Comparison of ENCODE assay signal across 9 mouse cellular contexts in genomic region chr6:48684319-48684718, GRCm38 (mm10). TPM values are rescaled to one million over a fixed set of nuclear protein-coding genes. Genes with fewer than 3 reads are reported as not detected.
DNase-seq lines count a peak whose midpoint lies in the region; ATAC-seq lines count a peak whose summit lies in the region.
"Had no signal": no experiment of that assay in that cellular context is flagged by ENCODE, and none has a peak within 500 bp of the region (broad histone marks: within the 10 kb centered on the region; RNA-seq: fewer than 3 reads in every experiment).

Gene Gimap4, plus strand, starts transcription at chr6:48684549.

- no peaks in the 10 kb centered on the region for H3K9me3 ChIP-seq in heart, embryonic 13.5 days
- H3K9me3 ChIP-seq in liver, embryonic 12.5 days (replicated peaks): no peaks in the 10 kb centered on the region
- H3K9me3 ChIP-seq in midbrain, embryonic 13.5 days: no peaks in the 10 kb centered on the region
- H3K9me3 ChIP-seq: forebrain, embryonic 10.5 days had no signal

- no peak for ATAC-seq in heart, embryonic 13.5 days (ENCODE audit: extremely low read depth, insufficient number of reproducible peaks, low FRiP score, low TSS enrichment)
- no peak for ATAC-seq in liver, embryonic 12.5 days
- no peak for ATAC-seq in midbrain, embryonic 13.5 days

- no peak for DNase-seq in gastrocnemius, postnatal 10 days
- no peak for DNase-seq in gastrocnemius, postnatal 36 days
- peak; percentile 56 for DNase-seq in T-cell, adult 2 months (ENCODE audit: low spot score)
- no peak for DNase-seq in layer of hippocampus, adult 8-10 months (ENCODE audit: low spot score in 2 of 2)
- no peak for DNase-seq in layer of hippocampus, adult 18-20 months (ENCODE audit: low spot score in 2 of 2)

- peak within 1 kb of the TSS; percentile 13; the same call in 1 of the 2 replicates for H3K4me3 ChIP-seq in heart, embryonic 13.5 days
- no peak within 1 kb of the TSS for H3K4me3 ChIP-seq in liver, embryonic 12.5 days
- H3K4me3 ChIP-seq in midbrain, embryonic 13.5 days (replicated peaks): no peak within 1 kb of the TSS
- H3K4me3 ChIP-seq: forebrain, embryonic 10.5 days had no signal

- H3K9ac ChIP-seq in heart, embryonic 13.5 days: no peak within 1 kb of the TSS
- H3K9ac ChIP-seq in liver, embryonic 12.5 days: no peak within 1 kb of the TSS
- no peak within 1 kb of the TSS for H3K9ac ChIP-seq in midbrain, embryonic 13.5 days (replicated peaks)

- no peaks in the 10 kb centered on the region; the same call in 1 of the 2 replicates for H3K36me3 ChIP-seq in heart, embryonic 13.5 days
- peaks cover 5% of the 10 kb centered on the region; the same call in 1 of the 2 replicates for H3K36me3 ChIP-seq in liver, embryonic 12.5 days
- no peaks in the 10 kb centered on the region for H3K36me3 ChIP-seq in midbrain, embryonic 13.5 days
- H3K36me3 ChIP-seq: forebrain, embryonic 10.5 days had no signal

- H3K27ac ChIP-seq in heart, embryonic 13.5 days (replicated peaks): peak within 1 kb of the TSS; percentile 65
- H3K27ac ChIP-seq in liver, embryonic 12.5 days: no peak within 1 kb of the TSS
- no peak within 1 kb of the TSS for H3K27ac ChIP-seq in midbrain, embryonic 13.5 days
- H3K27ac ChIP-seq: forebrain, embryonic 10.5 days had no signal

- H3K4me2 ChIP-seq in heart, embryonic 13.5 days: peak within 1 kb of the TSS; percentile 8
- peak within 1 kb of the TSS; percentile 7; the same call in 1 of the 2 replicates for H3K4me2 ChIP-seq in liver, embryonic 12.5 days
- H3K4me2 ChIP-seq in midbrain, embryonic 13.5 days (replicated peaks): no peak within 1 kb of the TSS

- peaks cover 2% of the 10 kb centered on the region; the same call in 1 of the 2 replicates for H3K4me1 ChIP-seq in heart, embryonic 13.5 days
- H3K4me1 ChIP-seq in liver, embryonic 12.5 days: 0 out of 2 replicates have a peak, but pooled peaks cover 11% of the 10 kb centered on the region
- no peaks in the 10 kb centered on the region for H3K4me1 ChIP-seq in midbrain, embryonic 13.5 days (replicated peaks)
- H3K4me1 ChIP-seq: forebrain, embryonic 10.5 days had no signal

- H3K27me3 ChIP-seq in heart, embryonic 13.5 days (replicated peaks): no peaks in the 10 kb centered on the region
- H3K27me3 ChIP-seq in liver, embryonic 12.5 days (replicated peaks): no peaks in the 10 kb centered on the region
- no peaks in the 10 kb centered on the region for H3K27me3 ChIP-seq in midbrain, embryonic 13.5 days

- intact Hi-C loops in gastrocnemius, postnatal 36 days (cut with DNase I): no loop called here

- 57% methylated on average over 5 of the region's 5 CpGs for WGBS in heart, embryonic 13.5 days
- 42% methylated on average over 5 of the region's 5 CpGs for WGBS in liver, embryonic 12.5 days (ENCODE audit: insufficient replicate concordance)
- WGBS in midbrain, embryonic 13.5 days: 84% methylated on average over 5 of the region's 5 CpGs

RNA-seq across cellular contexts. Expression of gene Gimap4, which starts in this region (rescaled TPM):
- total RNA-seq in gastrocnemius, postnatal 10 days (2021): 10 to 100 TPM; 13.5 to 16.5 TPM
- total RNA-seq in gastrocnemius, postnatal 36 days (2021): 1 to 10 TPM; 4.1 to 6.5 TPM
- 18.4 and 19.1 TPM in 2 replicates for polyA plus RNA-seq in heart, embryonic 13.5 days (2015; fragmentation: Nextera tagmentation; extraction: Ambion mirVana)
- polyA plus RNA-seq in liver, embryonic 12.5 days (2016; fragmentation: Nextera tagmentation; extraction: Ambion mirVana): 15.7 and 15.9 TPM in 2 replicates
- under 1 TPM in 2 of 4 experiments, not detected in 2; 0.31 to 0.48 TPM for total RNA-seq in layer of hippocampus, adult 8-10 months (2022)
- 1.2 and 2.1 TPM in 2 replicates for polyA plus RNA-seq in midbrain, embryonic 13.5 days (2015; fragmentation: Nextera tagmentation; extraction: Ambion mirVana)
- total RNA-seq in layer of hippocampus, adult 18-20 months (2021): not detected
